Mouse (Mus musculus): ENCODE measurements around the gene Gm10392.

Gene Gm10392

DNA sequence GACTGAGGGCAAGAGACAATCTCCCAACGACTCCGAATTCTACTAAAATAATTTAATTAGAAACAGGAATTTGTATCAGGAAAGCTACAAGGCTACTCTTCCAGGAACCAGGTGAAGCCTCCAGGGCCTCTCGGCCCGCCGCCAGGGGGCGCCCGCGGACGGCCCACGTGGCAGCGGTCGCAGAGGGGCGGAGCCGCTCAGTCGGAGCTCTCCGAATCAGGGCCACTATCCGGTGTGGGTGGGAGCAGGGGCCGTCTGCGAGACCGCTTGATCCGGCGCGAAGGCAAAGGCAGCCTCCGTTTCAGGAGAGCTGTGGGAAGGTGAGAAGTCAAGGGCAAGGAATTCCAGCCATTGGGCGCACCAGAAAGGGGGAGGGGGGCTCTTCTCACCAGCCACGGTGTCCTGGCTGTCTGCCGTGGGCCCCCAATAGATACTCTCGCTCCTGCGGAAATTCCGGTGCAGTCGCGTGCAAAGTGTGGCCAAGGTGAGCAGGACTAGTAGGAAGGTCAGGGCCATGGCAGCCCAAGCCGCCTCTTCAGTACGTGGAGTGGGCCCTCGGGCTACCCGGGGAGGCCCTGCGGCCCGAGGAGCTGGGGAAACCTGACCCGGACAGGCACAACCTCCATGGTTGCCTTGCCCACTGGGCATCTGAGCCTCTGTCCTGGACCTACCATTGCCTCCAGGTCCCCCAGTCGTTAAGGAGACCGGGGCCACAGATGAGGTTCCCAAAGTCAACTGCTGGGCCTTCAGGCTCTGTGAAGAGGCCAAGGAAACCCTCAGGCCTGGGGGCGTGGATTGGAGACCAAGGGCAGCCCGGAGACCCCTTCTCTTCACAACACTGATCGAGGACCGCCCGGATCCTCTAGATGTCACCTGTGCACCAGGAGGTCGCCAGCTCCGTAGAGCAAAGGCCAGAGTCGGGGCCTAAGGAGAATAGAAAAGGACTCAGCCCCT is 10.7 kb downstream of the Gm10392 start:
- peak; percentile 74 for DNase-seq (ENCODE audit: low spot score)

DNA sequence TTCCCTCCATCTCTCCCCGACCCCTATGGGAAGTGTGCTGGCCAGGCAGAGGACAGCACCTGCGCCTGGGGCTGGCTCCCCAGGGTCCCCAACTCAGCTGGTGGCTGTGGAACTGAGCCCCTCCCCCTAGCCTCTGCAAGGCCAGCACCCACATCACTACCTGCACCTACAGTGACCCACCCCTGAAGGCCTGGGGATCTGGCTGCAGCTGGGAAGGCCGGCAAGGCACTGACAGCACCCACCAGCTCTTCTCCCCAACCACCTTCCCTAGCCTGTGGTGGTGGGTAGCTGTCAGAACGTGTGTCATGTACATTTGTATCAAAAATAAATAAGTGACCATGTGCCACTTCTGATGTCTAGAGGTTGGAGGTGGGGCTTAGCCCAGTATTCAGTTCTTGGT is 11.6 kb downstream of the Gm10392 start:
- DNase-seq (ENCODE audit: low spot score), result no peak

DNA sequence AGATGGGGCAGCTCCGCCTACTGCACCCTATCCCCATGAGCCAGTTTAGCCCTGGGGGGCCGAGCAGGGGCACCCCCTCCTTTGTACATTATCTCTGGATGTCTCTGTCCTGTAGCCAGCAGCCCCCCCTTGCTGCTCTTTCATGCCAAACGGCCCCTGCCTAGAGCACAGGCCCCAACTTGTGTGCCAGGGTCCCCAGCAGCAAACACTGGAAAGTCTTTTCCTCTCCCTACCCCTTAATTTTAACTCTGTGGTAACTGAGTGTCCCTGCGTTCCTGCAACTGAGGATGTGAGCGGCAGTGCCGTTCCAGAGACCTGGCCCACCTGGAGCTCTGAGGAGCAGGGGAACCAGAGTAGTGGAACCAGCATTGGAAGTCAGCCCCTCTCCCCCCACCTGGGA is 12.1 kb downstream of the Gm10392 start:
- no peak for DNase-seq (ENCODE audit: low spot score)

DNA sequence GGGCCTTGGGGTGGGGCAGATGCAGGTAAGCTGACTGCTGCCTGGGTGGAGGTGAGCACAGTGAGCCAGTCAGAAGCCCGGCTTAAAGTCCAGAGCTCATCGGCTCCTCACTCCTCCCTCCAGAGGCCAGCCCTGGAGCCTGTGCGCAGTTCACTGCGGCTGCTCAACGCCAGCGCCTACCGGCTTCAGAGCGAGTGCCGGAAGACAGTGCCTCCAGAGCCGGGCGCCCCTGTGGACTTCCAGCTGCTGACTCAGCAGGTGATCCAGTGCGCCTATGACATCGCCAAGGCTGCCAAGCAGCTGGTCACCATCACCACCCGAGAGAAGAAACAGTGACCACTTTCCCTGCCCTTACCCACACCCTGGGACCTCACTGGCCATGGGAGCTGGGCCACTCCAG is 12.7 kb downstream of the Gm10392 start:
- DNase-seq (ENCODE audit: low spot score), result no peak

DNA sequence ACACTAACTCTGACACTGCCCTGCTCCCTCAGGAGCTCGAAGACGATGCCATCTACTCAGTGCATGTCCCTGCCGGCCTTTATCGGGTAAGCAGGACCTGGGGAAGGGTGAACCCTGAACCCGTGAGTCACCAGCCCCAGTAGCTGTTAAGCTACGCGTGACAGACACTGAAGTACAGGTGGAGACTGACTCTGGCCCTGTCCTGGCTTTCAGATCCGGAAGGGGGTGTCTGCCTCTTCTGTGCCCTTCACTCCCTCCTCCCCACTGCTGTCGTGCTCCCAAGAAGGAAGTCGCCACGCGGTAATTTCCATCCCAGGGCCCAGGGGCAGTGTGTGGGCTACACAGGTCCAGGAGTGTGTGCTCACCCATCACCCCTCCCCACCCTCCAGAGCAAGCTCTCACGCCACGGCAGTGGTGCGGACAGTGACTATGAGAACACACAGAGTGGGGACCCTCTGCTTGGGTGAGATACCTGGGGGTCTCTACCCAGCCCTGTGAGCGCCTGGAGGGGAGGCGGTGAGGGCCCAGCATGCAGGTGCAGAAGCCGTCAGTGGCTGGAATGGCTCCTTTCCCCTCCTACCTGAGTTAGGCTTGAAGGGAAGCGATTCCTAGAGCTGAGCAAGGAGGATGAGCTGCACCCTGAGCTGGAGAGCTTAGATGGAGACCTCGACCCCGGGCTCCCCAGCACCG is 13.6 kb downstream of the Gm10392 start:
- DNase-seq (ENCODE audit: low spot score), result no peak

DNA sequence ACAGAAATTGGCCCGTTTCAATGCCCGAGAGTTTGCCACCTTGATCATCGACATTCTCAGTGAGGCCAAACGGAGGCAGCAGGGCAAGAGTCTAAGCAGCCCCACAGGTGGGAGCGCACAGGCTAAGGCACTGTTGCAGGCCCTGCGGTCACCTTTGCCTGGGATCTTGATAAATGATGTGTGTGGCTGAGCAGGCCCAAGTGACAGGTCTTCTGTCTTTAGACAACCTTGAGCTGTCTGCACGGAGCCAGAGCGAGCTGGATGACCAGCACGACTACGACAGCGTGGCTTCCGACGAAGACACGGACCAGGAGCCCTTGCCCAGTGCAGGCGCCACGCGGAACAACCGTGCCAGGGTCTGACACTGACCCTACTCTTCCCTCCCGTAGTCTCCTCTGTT is 14.6 kb downstream of the Gm10392 start:
- no peak for DNase-seq (ENCODE audit: low spot score)

DNA sequence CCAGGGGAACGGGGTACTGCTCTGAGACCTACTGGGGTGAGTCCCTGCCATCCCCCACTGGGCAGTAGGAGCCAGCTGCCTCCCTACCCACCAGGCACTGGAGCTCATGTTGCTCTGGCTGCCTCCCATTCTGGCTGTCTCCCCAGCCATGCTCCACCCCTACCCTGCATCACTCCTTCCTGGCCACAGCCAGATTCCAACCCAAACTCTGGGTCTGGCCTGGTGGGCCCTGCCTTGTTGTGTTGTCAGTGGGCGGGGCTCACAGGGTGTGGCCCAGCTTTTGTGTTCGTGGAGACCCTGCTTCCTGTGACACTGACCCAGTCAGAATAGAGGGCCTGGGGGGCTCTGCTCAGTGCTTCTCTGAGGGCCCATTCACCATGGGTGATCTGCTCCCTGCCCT is 15.5 kb downstream of the Gm10392 start:
- no peak for DNase-seq (ENCODE audit: low spot score)

DNA sequence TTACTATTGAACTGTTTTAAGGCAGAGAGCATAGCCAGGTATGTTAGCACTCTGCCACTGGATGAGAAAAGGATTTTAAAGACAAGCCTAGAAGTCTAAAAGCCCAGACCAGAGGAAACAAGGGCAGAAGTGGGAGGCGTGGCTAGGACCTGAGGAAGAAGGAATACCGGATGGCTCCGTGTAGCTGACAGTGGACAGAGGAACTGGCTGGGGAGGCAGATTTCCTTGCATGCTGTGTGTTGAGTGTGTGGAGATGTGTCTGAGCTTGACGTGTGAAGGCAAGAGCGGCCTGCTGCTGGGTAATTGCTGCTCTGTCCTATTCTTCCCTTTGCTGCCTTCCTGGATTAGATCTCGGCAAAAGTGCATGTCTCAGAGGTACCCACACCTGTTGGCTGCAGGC is 16.5 kb downstream of the Gm10392 start:
- no peak for DNase-seq (ENCODE audit: low spot score)

DNA sequence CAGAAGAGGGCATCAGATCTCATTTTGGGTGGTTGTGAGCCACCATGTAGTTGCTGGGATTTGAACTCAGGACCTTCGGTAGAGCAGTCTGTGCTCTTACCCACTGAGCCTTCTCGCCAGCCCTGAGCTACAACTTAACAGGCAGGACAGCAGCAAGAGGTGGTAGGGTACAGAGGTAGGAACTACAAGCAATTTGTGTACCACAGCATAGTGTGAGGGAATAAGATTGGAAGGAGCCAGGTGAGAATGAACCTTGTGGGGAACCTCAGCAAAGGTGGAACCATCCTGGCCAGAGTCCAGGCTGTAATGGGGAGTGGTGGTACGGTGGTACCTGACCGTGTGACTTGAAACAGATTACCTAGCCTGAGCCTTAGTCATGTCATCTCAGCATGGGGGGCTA is 17.0 kb downstream of the Gm10392 start:
- no peak for DNase-seq (ENCODE audit: low spot score)

DNA sequence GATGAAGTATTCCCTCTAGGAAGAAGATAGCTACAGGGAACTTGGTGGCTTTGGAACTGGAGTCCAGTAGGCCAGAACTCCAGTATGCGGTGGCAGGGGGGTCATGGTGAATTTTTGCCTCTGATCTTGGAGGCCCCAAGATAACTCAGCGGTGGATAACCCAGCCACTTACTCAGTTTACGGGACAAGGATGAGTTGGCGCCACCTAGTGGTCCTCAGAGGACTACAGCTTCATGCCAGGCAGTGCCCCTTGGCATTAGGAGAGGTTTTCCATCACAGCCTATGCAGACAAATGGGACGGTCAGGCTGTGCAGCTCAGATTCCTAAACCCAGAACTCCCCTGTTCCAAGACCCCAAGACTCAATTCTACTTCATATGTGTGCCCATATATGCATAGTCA is 17.6 kb downstream of the Gm10392 start:
- DNase-seq (ENCODE audit: low spot score), result peak; percentile 77

DNA sequence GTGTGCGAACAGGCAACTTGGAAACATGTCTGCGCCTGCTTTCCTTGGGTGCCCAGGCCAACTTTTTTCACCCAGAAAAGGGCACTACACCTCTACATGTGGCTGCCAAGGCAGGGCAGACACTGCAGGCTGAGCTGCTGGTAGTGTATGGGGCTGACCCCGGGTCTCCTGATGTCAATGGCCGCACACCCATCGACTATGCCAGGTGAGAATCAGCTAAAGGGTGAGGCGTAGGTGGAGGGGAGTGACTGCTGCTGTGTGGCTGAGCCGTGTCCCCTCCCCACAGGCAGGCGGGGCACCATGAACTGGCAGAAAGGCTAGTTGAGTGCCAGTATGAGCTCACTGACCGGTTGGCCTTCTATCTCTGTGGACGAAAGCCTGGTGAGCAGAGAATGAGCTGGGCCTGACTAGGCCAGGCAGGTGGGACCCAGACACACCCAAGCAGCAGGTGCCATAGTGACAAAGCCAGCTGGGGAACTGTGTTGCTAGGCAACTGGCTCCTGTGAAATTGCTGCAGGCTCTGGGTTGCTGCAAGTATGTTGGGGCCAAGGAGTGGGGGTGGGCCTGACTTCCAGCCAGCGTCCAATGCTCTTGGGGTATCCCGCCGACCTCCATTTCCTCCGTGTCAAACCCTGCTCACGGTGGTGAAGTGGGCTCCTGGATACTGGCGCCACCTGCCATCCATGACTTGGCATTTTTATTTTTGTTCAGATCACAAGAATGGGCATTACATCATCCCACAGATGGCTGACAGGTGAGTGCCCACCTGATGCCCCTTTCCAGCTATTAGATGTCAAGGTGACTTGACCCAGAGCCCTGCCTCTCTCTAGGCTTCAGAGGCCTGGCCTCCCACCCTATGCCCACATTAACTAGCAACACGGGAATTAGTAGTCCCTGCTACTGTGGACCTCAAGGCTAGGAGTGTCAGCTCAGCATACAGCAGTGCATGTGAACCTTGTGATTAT is 18.4 kb downstream of the Gm10392 start:
- DNase-seq (ENCODE audit: low spot score), result no peak

DNA sequence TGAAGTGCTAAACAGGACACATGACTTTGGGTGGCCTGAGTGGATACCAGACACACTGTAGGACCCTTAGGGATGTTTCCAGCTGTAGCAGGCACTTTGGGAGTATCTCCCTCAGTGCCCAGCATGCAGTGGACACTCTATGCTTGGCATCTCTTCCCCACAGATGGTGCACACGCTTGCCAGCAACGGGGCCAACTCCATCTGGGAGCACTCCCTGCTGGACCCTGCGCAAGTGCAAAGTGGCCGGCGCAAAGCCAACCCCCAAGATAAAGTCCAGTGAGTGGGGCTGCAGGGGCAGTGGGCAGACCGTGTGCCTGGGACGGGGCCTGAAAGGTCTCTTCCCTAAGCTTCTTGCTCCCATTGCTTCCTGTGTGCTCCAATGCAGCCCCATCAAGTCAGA is 19.6 kb downstream of the Gm10392 start:
- DNase-seq (ENCODE audit: low spot score), result no peak

DNA sequence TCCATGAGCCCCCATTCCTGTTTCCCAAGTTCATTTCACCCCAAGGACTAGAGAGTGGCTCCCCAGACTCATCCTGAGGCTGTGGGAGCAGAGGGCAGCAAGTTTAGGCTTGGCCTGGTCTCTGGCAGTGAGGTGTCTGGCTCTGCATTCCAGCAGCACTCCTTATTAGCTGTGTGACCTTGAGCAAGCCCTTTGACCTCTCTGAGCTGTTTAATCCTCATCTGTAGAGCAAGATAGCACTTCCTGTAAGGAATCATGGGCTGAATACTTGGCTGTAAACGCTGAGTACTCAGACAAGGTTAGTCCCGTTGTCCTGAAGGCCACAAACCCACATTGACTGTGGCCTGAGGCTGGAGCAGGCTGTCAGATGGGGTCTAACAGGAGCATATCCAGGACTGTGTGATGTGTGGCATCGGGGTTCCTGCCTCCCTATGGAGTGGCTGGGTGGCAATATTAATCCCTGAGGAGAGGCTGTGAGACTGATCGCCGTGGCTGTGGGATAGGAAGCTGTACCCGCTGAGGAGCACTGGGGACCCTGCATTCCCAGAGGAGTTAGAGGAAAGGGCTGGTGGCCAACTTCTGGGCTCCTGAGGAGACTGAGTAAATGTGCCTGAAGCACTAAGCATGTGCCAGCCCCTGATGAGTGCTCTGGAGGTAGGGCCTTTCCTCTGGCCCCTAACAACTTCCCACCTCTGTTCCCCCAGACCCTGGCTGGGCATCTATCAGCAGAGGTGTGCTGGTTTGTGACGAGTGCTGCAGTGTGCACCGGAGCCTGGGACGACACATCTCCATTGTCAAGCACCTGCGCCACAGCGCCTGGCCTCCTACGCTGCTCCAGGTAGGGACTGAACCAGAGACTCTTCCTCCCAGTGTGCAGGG is 20.5 kb downstream of the Gm10392 start:
- DNase-seq (ENCODE audit: low spot score), result no peak

DNA sequence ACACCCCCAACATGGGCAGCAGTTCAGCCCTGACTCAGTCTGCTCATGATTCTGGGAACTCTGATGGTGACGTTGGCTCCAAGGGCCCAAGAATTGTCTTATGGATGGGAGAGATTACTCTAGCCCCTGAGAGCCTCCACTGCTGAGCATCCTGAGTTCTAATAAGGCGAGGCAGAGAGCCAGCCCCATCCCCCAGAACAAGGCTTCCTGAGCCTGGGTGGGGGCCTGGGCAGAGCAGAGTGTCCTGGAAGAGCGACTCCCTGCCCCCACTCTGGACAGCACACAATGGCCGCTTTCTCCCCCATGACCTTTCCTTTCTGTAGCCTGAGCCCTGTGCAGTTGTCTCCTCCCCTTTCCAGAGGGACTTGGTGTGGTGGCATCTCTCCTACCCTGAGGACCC is 21.1 kb downstream of the Gm10392 start:
- DNase-seq (ENCODE audit: low spot score), result no peak

DNA sequence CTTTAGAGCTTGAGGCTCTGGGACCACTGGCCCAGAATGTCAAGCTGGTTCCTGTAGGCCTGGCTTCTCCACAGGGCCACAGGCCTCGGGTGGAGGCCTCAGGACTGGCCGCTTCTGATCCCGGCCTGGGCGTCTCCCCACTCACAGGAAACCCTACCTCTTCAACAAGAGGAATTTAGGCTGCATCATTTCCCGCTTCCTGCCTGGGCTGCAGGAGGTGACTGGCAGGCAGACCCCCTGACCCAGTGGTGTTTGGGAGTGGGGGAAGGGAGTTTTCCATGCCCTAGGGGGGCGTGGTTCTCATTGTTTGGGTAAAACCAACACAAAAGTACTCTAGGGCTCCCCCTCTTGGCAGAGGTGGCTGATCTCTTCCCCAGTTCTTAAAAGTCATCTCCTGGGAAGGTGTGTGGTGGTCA is 21.6 kb downstream of the Gm10392 start:
- peak; percentile 54 for DNase-seq (ENCODE audit: low spot score)

DNA sequence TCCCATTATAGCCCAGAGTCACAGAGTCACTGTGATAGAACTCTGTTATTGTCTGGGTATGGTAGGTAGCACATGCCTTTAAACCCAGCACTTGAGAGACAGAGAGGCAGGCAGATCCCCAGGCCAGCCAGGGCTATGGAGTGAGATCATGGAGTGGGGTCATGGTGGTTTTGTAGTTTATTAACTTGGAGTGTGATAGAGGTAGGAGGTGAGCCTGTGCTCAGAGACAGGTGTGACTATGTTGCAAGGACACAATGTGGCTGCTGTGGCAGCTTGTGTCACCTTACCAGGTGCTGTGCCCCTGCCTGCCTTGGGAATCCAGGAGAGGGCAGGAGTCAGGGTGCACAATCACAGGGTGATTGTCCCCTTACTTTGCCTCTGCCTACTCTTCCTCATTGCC is 23.5 kb downstream of the Gm10392 start:
- DNase-seq (ENCODE audit: low spot score), result no peak

DNA sequence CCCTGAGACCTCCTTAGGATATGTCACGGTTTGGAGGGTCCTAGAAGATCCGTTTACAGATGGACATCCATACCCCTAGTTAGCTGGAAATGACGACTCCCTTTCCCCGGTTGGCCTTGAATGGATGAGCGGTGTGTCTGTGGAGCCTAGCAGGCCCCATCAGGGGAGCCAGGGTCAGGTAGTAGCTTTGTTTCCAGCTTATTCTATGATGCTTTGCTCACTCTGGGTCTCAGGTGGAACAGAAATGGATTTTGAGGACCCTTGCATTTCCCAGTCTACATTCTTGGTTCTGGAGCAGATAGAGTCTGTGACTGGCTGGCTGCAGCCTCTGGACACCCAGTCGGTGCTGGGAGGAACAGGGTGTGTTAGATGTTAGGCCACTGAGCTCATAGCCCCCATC is 24.2 kb downstream of the Gm10392 start:
- DNase-seq (ENCODE audit: low spot score), result no peak

DNA sequence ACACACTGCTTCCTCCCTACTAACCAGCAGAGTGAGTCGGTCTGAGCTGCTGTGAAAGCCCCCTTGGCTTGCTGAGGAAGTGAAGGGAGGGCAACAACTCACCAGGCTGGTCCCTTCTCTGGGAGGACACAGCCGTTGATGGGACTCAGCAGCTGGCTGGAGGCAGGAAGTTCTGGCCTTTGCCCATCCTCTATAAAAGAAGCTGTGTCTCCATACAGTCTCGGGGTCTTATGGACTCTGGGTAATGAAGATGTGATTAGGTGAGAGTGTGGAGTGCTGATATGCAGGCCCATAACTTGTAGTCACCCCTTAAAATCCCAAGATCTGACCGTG is 24.7 kb downstream of the Gm10392 start:
- no peak for DNase-seq (ENCODE audit: low spot score)

DNA sequence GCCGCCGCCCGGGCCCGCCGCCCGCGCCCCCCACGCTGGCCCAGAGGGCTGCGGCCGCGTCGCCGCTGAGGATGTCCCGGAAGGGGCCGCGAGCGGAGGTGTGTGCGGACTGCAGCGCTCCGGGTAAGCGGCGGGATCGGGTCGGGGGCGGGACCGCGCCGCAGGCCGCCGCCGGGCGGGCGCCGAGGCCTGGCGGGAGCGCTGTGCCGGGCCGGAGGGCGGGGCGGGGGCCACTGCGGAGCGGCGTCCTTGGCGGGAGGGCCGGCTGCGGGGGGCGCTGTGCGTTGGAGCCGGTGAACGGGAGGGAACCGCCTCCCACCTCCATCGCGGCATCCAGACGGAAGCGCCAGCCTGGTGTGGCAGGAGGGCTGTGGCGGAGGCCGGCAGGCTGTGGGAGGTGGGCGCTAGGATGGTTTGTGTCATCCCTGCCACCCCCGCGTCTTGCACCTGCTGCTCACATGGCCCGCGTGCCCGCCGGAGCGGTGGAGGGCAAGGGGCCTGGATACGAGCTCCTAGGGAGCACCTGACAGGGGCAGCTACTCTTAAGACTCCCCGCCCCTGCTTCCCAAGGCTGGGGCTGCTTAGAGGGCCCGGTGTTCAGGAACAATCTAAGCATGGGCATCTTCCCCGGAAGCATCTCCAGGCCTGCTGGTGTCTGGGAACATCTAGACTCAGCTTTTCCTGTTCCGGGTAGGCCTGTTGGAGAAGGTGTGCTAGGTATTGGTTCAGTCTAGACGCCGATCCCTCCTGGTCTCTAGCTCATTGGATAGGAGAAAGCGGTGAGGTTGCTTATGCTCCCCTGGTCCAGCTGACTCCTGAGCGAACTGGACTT is 25.3 kb downstream of the Gm10392 start, which contains the start of gene Git1:
Git1 (plus strand) TSS at position 51 of the 832 bp plus-strand sequence.
- DNase-seq (ENCODE audit: low spot score), result peak; percentile 34

DNA sequence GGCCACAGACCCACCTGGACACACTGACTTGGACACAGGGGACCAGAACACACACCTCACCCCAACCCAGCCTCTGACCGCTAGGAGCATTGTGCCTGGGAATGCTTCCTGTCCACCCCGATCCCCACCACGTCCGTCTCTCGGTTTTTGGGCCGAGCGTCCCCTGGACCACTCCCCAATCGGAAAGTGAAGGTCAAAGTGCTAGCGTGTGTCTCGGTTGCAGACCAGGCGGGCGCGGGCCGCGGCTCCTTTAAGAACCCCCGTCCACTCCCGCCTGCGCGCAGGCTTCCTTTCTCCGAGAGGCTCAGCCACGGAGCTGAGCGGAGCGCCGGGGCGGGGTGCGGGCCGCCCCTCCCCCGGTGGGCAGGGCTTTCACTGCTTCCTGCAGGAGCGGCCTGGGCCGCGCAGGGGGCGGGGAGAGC is 26.1 kb downstream of the Gm10392 start:
- DNase-seq (ENCODE audit: low spot score), result peak; percentile 82
